Comparison of ENCODE assay signal across 10 mouse cellular contexts in the genomic region with DNA sequence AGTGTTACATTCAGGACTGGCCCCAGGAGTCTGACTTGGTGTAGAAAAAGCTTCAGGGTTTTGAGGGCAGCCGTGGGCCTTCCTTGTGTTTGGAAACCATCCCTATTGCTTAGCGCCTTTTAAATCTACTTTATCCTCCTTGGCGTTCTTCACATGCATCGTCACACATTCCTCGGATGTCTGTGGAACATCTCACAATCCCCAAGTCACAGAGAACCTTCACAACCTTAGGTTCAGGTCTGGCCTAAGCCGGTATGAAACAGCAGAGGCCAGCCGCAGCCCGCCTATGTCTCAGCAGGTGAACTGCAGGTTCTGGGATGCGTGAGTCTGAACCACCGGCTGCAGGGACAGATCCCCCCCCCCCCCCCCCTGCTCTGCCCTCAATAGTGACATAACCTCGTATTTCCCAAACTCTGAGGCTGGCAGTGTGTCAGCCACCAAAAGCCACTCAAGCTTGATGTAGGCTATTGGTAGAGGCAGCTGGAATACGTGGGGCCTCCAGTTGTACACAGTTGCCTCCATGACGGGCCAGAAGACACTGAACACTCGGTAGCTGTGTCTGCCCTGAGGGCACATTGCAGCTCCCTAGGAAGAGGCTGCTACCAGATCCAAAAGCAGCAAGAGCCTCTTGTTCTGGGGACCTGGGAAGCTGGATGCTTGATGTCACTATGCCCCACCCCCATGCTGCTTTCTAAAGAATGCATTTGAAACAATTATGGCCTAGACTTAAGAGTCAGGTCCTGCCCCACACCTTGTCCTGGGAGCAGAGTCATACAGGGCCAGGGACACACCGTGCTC. TPM values are rescaled to one million over a fixed set of nuclear protein-coding genes. Genes with fewer than 3 reads are reported as not detected.
DNase-seq lines count a peak whose midpoint lies in the region; ATAC-seq and TF ChIP-seq lines count a peak whose summit lies in the region.
"Had no signal": no experiment of that assay in that cellular context is flagged by ENCODE, and none has a peak within 500 bp of the region (broad histone marks: within the 10 kb centered on the region; RNA-seq: fewer than 3 reads in every experiment).

No protein-coding gene starts in this region.

- peak overlapping the region; percentile 31 for H3K27ac ChIP-seq in kidney, postnatal 0 days
- peak overlapping the region; percentile 94 for H3K27ac ChIP-seq in macrophage
- H3K27ac ChIP-seq: midbrain, embryonic 12.5 days had no signal

- no peak overlapping the region; the same call in 1 of the 2 replicates for H3K4me2 ChIP-seq in kidney, postnatal 0 days (ENCODE audit: low read length)
- H3K4me2 ChIP-seq: midbrain, embryonic 12.5 days had no signal

- H3K79me2 ChIP-seq in macrophage (ENCODE audit: inconsistent target) = peaks cover 88% of the 10 kb centered on the region

- no peaks in the 10 kb centered on the region for H3K36me3 ChIP-seq in kidney, postnatal 0 days (ENCODE audit: insufficient read depth, low read length)
- H3K36me3 ChIP-seq in macrophage (ENCODE audit: inconsistent target) = peaks cover 4% of the 10 kb centered on the region; the same call in 1 of the 2 replicates

- H3K27me3 ChIP-seq in kidney, postnatal 0 days (ENCODE audit: insufficient read depth, low read length) = no peaks in the 10 kb centered on the region
- H3K27me3 ChIP-seq: midbrain, embryonic 12.5 days had no signal

- WGBS in kidney, postnatal 0 days = 61% methylated on average over 15 of the region's 15 CpGs
- 56% methylated on average over 15 of the region's 15 CpGs for whole genome bisulfite sequencing in macrophage (ENCODE audit: missing documents)

- no peak overlapping the region for H3K4me3 ChIP-seq in kidney, postnatal 0 days (replicated peaks; ENCODE audit: low read depth, low read length)
- H3K4me3 ChIP-seq in macrophage (ENCODE audit: inconsistent target) = no peak overlapping the region
- H3K4me3 ChIP-seq: midbrain, embryonic 12.5 days had no signal

- no peak overlapping the region for H3K9ac ChIP-seq in kidney, postnatal 0 days (ENCODE audit: low read depth, low read length)
- H3K9ac ChIP-seq: midbrain, embryonic 12.5 days had no signal

- TF ChIP-seq CTCF in kidney, postnatal 0 days (IDR thresholded peaks at IDR 0.05; ENCODE audit: low read depth) = no peak

- ATAC-seq in kidney, postnatal 0 days (replicated peaks; ENCODE audit: low FRiP score, low read depth) = no peak

- no peaks in the 10 kb centered on the region for H3K9me3 ChIP-seq in kidney, postnatal 0 days (replicated peaks; ENCODE audit: low read length)
- H3K9me3 ChIP-seq: midbrain, embryonic 12.5 days had no signal

- peak; percentile 58 for DNase-seq in adrenal gland, adult 2 months
- DNase-seq in adrenal gland, adult 18-20 months (ENCODE audit: low spot score in 2 of 2) = no peak
- DNase-seq in kidney, postnatal 0 days (ENCODE audit: low spot score) = no peak
- DNase-seq in kidney, adult 11 months = no peak
- peak; percentile 59 for DNase-seq in adrenal gland, postnatal 14 days
- DNase-seq in frontal cortex, adult 2 months (ENCODE audit: extremely low spot score in 1 of 2, low spot score in 1 of 2) = no peak
- DNase-seq in cerebellum, postnatal 4 days (ENCODE audit: low spot score in 2 of 2) = no peak

- H3K4me1 ChIP-seq in kidney, postnatal 0 days (replicated peaks; ENCODE audit: insufficient read depth, low read length) = peaks cover 22% of the 10 kb centered on the region

RNA-seq across cellular contexts. Expression of a gene that starts 4.6 kb away (rescaled TPM):
- total RNA-seq in adrenal gland, adult 2 months (2021) = 100 to 1,000 TPM; 154 to 322 TPM
- polyA plus RNA-seq in adrenal gland, adult 2 months (2012; rRNA removed) = 222 and 270 TPM in 2 replicates
- total RNA-seq in adrenal gland, adult 18-20 months (2021) = 100 to 1,000 TPM; 208 to 233 TPM
- polyA plus RNA-seq in kidney, postnatal 0 days (2015; fragmentation: Nextera tagmentation; extraction: Ambion mirVana) = 63.8 and 65.5 TPM in 2 replicates
- 161 and 186 TPM in 2 replicates for total RNA-seq in adrenal gland, postnatal 14 days (2021)
- 10 to 100 TPM; 21.9 to 89.9 (median 52.8) TPM for total RNA-seq in macrophage (2018; cell fraction: chromatin; rRNA removed)
- total RNA-seq in macrophage (2018; cell fraction: cytosol; rRNA removed) = 10 to 100 TPM; 35.5 to 61.8 (median 45.7) TPM
- total RNA-seq in macrophage (2018; cell fraction: nucleus; rRNA removed) = 10 to 100 TPM; 38.0 to 87.9 (median 57.7) TPM
- polyA plus RNA-seq in macrophage (2018) = 51.3 to 89.5 TPM (median 52.2 TPM) in 3 replicates
- polyA plus RNA-seq in frontal cortex, adult 2 months (2012; rRNA removed) = 36.6 and 40.7 TPM in 2 replicates

RNA-seq across cellular contexts. Expression of a gene that starts 25.4 kb away (rescaled TPM):
- total RNA-seq in adrenal gland, adult 2 months (2021) = 1 to 10 TPM; 2.9 to 3.2 TPM
- polyA plus RNA-seq in adrenal gland, adult 2 months (2012; rRNA removed) = 5.3 and 6.7 TPM in 2 replicates
- total RNA-seq in adrenal gland, adult 18-20 months (2021) = 1 to 10 TPM; 3.2 to 3.3 TPM
- 3.4 TPM in 2 replicates for polyA plus RNA-seq in kidney, postnatal 0 days (2015; fragmentation: Nextera tagmentation; extraction: Ambion mirVana)
- total RNA-seq in adrenal gland, postnatal 14 days (2021) = 1.8 and 1.9 TPM in 2 replicates
- 1 to 10 TPM in 1 of 26 experiments, not detected in 25; 1.2 TPM for total RNA-seq in macrophage (2018; cell fraction: chromatin; rRNA removed)
- 1 to 10 TPM in 2 of 26 experiments, under 1 TPM in 17, not detected in 7; 0.17 to 1.1 (median 0.39) TPM for total RNA-seq in macrophage (2018; cell fraction: cytosol; rRNA removed)
- 1 to 10 TPM in 1 of 26 experiments, under 1 TPM in 1, not detected in 24; 0.68 to 1.1 TPM for total RNA-seq in macrophage (2018; cell fraction: nucleus; rRNA removed)
- not detected in 3 replicates for polyA plus RNA-seq in macrophage (2018)
- 6.6 and 7.2 TPM in 2 replicates for polyA plus RNA-seq in frontal cortex, adult 2 months (2012; rRNA removed)
- polyA plus RNA-seq: urinary bladder, adult 2 months had no signal

RNA-seq across cellular contexts. Expression of a gene that starts 28.7 kb away (rescaled TPM):
- total RNA-seq in adrenal gland, adult 2 months (2021) = 10 to 100 TPM; 70.5 to 74.9 TPM
- polyA plus RNA-seq in adrenal gland, adult 2 months (2012; rRNA removed) = 58.4 and 91.5 TPM in 2 replicates
- 100 to 1,000 TPM in 1 of 2 experiments, 10 to 100 TPM in 1; 95.8 to 126 TPM for total RNA-seq in adrenal gland, adult 18-20 months (2021)
- polyA plus RNA-seq in kidney, postnatal 0 days (2015; fragmentation: Nextera tagmentation; extraction: Ambion mirVana) = 0.58 and 0.64 TPM in 2 replicates
- 16.2 and 28.2 TPM in 2 replicates for total RNA-seq in adrenal gland, postnatal 14 days (2021)
- 1 to 10 TPM in 24 of 26 experiments, not detected in 2; 1.5 to 6.9 (median 3.8) TPM for total RNA-seq in macrophage (2018; cell fraction: chromatin; rRNA removed)
- 10 to 100 TPM in 11 of 26 experiments, 1 to 10 TPM in 15; 3.9 to 26.6 (median 6.5) TPM for total RNA-seq in macrophage (2018; cell fraction: cytosol; rRNA removed)
- 10 to 100 TPM in 2 of 26 experiments, 1 to 10 TPM in 23, not detected in 1; 1.1 to 11.4 (median 3.4) TPM for total RNA-seq in macrophage (2018; cell fraction: nucleus; rRNA removed)
- 0.62 to 5.3 TPM (median 3.6 TPM) in 3 replicates for polyA plus RNA-seq in macrophage (2018)
- polyA plus RNA-seq in frontal cortex, adult 2 months (2012; rRNA removed) = 1.4 and 1.9 TPM in 2 replicates

RNA-seq across cellular contexts. Expression of a gene that starts 45.1 kb away (rescaled TPM):
- total RNA-seq in adrenal gland, adult 2 months (2021) = 10 to 100 TPM; 30.3 to 38.7 TPM
- 36.6 and 38.1 TPM in 2 replicates for polyA plus RNA-seq in adrenal gland, adult 2 months (2012; rRNA removed)
- 10 to 100 TPM; 38.6 to 41.8 TPM for total RNA-seq in adrenal gland, adult 18-20 months (2021)
- 19.8 and 23.5 TPM in 2 replicates for polyA plus RNA-seq in kidney, postnatal 0 days (2015; fragmentation: Nextera tagmentation; extraction: Ambion mirVana)
- total RNA-seq in adrenal gland, postnatal 14 days (2021) = 33.0 and 35.2 TPM in 2 replicates
- 10 to 100 TPM; 13.5 to 42.1 (median 30.7) TPM for total RNA-seq in macrophage (2018; cell fraction: chromatin; rRNA removed)
- 10 to 100 TPM; 21.8 to 37.9 (median 29.9) TPM for total RNA-seq in macrophage (2018; cell fraction: cytosol; rRNA removed)
- total RNA-seq in macrophage (2018; cell fraction: nucleus; rRNA removed) = 10 to 100 TPM; 18.5 to 36.7 (median 29.0) TPM
- 27.6 to 29.7 TPM (median 28.0 TPM) in 3 replicates for polyA plus RNA-seq in macrophage (2018)
- 36.6 and 40.0 TPM in 2 replicates for polyA plus RNA-seq in frontal cortex, adult 2 months (2012; rRNA removed)

Comparison
In these comparisons a context has a peak if more than half of its experiments do, and no peak if none do; other contexts are left out.
1. DNase-seq: peak in adrenal gland, adult 2 months (single experiment) and adrenal gland, postnatal 14 days (single experiment); none in adrenal gland, adult 18-20 months (0 of 2), kidney, postnatal 0 days (single experiment), kidney, adult 11 months (single experiment), frontal cortex, adult 2 months (0 of 2) and cerebellum, postnatal 4 days (0 of 2).